Mouse (Mus musculus): ENCODE results near the gene Cox7b. TPM values are rescaled to one million over a fixed set of nuclear protein-coding genes. Genes with fewer than 3 reads are reported as not detected.

The Cox7b gene
- total RNA-seq (2023), result 100 to 1,000 TPM; 107 to 138 TPM

GRCm38 (mm10) chrX:106015571-106016322, at the start of gene Cox7b:
Gene Cox7b (plus strand): TSS chrX:106015700.

GRCm38 (mm10) chrX:106011465-106012159, 3.9 kb upstream of the Cox7b start, which contains the start of gene Magt1:
Gene Magt1 (minus strand): TSS chrX:106011906.

GRCm38 (mm10) chrX:106026418-106027342, 11.2 kb downstream of the Cox7b start, which contains the start of gene Atp7a:
Gene Atp7a (plus strand): TSS chrX:106027276.

Other genes with a start within 250 kb of the Cox7b start
- 100 to 1,000 TPM; 237 to 260 TPM for gene Atrx, start 86.3 kb upstream of the Cox7b start, total RNA-seq (2023)
- 10 to 100 TPM; 36.1 to 45.6 TPM for gene Magt1, start 3.8 kb upstream of the Cox7b start, total RNA-seq (2023)
- 10 to 100 TPM; 14.5 to 15.5 TPM for gene Atp7a, start 11.6 kb downstream of the Cox7b start, total RNA-seq (2023)
- gene Tlr13, start 127.5 kb downstream of the Cox7b start, total RNA-seq (2023), result under 1 TPM in 1 of 2 experiments, not detected in 1; 0.12 TPM
- 10 to 100 TPM; 71.7 to 87.8 TPM for gene Pgk1, start 171.4 kb downstream of the Cox7b start, total RNA-seq (2023)
- 10 to 100 TPM; 11.3 TPM for gene Taf9b, start 205.5 kb downstream of the Cox7b start, total RNA-seq (2023)
- gene Fnd3c2, start 239.7 kb downstream of the Cox7b start, total RNA-seq (2023), result not detected

Measured in B cell, adult 67 days (primary cell).